Mouse (Mus musculus): ENCODE measurements around the gene Cdc42ep1. TPM values are rescaled to one million over a fixed set of nuclear protein-coding genes. Genes with fewer than 3 reads are reported as not detected.
A peak's percentile ranks its signal among the peaks of the same experiment; 100 is the strongest.

The Cdc42ep1 gene
- 6.4 and 9.0 TPM in 2 replicates for polyA plus RNA-seq (2014; fragmentation: Nextera tagmentation; extraction: Ambion mirVana)

DNA sequence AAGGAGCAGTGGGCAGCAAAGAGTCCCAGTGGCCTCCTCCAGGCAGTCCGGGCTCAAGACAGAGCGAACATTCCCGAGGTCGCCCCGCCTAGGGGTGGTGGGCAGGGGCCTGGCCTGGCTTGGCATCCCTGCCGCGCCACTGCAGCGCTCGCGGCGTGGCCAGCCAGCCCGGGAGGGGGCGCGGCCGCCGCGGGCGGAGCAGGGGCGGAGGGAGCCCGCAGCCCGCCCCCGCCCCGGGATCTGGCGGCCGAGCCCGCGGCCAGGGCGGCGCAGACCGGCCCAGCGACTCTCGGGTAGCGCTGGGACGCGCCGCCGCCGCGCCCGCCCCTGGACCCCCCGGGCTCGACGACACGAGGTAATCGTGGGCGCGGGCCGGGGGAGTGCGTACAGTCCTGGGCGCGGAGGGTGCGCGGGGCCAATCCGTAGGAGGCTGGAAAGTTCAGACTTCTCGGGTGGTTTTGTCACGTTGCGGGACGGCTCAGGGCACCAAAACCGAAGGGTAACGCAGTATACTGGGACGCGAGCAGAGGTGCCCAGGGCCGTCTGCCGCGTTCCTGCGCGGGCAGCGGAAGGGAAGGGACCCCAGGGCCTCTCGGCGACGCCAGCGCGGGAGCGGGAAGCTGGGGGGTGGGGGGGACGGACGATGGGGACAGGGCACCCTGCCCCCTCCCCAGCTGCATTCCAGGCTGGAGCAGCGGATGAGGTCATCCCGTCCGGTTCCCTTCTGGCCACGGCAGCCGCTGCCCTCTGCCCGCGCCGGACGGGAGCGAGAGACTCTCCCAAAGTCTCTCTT, at the start of gene Cdc42ep1:
Gene Cdc42ep1 (plus strand): TSS at position 254 of the 793 bp plus-strand sequence.
- no peaks in the 10 kb centered on the region for H3K36me3 ChIP-seq (ENCODE audit: control insufficient read depth, insufficient read depth, low read length)
- WGBS = 0% methylated on average over 66 of the region's 86 CpGs
- peak within 1 kb of the TSS; percentile 85 for H3K4me2 ChIP-seq
- H3K9ac ChIP-seq (ENCODE audit: low read length) = peak within 1 kb of the TSS; percentile 66
- DNase-seq (ENCODE audit: low spot score, missing footprints) (peak; percentile 96), ATAC-seq (ENCODE audit: low FRiP score) (peak; percentile 47; the same call in 1 of the 2 replicates)
- peaks cover 21% of the 10 kb centered on the region for H3K4me1 ChIP-seq (ENCODE audit: control insufficient read depth, insufficient read depth, low read length)
- H3K27me3 ChIP-seq (ENCODE audit: control insufficient read depth, insufficient read depth, low read length) = peaks cover 31% of the 10 kb centered on the region
- H3K9me3 ChIP-seq (ENCODE audit: control insufficient read depth, low read length) = no peaks in the 10 kb centered on the region
- peak within 1 kb of the TSS; percentile 44 for H3K4me3 ChIP-seq (ENCODE audit: low read depth, low read length)
- H3K27ac ChIP-seq (ENCODE audit: low read depth, low read length) = peak within 1 kb of the TSS; percentile 20; the same call in 1 of the 2 replicates

- ATAC-seq (ENCODE audit: low FRiP score) (no peak), DNase-seq (ENCODE audit: low spot score, missing footprints) (no peak)
- Histone ChIP-seq H3K27me3 (ENCODE audit: control insufficient read depth, insufficient read depth, low read length) (peaks cover 7% of the 10 kb centered on the region), H3K27ac (ENCODE audit: low read depth, low read length) (no peak overlapping the region), H3K4me1 (ENCODE audit: control insufficient read depth, insufficient read depth, low read length) (peaks cover 11% of the 10 kb centered on the region), H3K4me3 (ENCODE audit: low read depth, low read length) (no peak overlapping the region), H3K4me2 (no peak overlapping the region), H3K36me3 (ENCODE audit: control insufficient read depth, insufficient read depth, low read length) (no peaks in the 10 kb centered on the region), H3K9ac (ENCODE audit: low read length) (0 out of 2 replicates have a peak overlapping the region, but pooled peaks have one; percentile 24), H3K9me3 (ENCODE audit: control insufficient read depth, low read length) (no peaks in the 10 kb centered on the region)
- WGBS = 48% methylated on average over 25 of the region's 25 CpGs
These were observed 46.0 kb upstream of the Cdc42ep1 start for GRCm38 (mm10) chr15:78796196-78797059.

DNA sequence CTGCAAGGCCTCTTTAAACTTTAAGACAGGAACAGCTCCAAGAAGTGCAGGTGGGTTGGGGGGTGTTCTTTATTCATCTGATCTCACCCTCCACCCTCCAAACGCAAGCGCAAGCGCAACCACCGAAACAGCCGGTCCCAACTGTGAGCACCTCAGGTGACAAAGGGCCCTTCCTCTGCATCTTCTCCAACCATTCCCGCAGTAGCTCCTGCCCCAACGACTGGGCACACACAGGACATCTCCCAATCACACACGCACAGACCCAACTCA, 45.4 kb upstream of the Cdc42ep1 start:
- no peak overlapping the region for H3K9ac ChIP-seq (ENCODE audit: low read length)
- H3K27me3 ChIP-seq (ENCODE audit: control insufficient read depth, insufficient read depth, low read length) = peaks cover 12% of the 10 kb centered on the region
- H3K4me1 ChIP-seq (ENCODE audit: control insufficient read depth, insufficient read depth, low read length) = peaks cover 12% of the 10 kb centered on the region
- DNase-seq (ENCODE audit: low spot score, missing footprints) (no peak), ATAC-seq (ENCODE audit: low FRiP score) (no peak)
- H3K9me3 ChIP-seq (ENCODE audit: control insufficient read depth, low read length) = no peaks in the 10 kb centered on the region
- WGBS = 96% methylated on average over 8 of the region's 8 CpGs
- H3K36me3 ChIP-seq (ENCODE audit: control insufficient read depth, insufficient read depth, low read length) = no peaks in the 10 kb centered on the region
- H3K4me3 ChIP-seq (ENCODE audit: low read depth, low read length) = no peak overlapping the region
- no peak overlapping the region for H3K4me2 ChIP-seq
- H3K27ac ChIP-seq (ENCODE audit: low read depth, low read length) = no peak overlapping the region

DNA sequence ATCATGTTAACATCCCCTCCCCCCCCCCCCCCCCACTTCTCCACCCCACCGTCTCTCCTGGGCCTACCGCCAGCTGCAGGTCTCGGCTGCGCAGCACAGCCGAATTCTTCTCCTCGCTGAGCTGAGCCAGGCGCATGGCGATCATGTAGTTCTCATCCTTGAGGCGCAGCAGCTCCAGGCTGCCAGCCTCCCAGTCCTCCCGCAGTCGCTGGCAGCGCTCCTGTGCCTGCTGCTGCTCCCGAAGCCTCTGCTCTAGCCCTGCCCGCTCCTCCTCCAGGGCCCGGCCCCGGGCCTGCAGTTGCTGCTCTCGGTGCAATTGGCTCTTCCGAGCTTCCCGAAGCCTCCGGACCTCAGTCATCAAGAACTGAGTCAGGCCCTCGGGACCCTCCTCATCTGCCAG, 43.4 kb upstream of the Cdc42ep1 start:
- peaks cover 25% of the 10 kb centered on the region for H3K27me3 ChIP-seq (ENCODE audit: control insufficient read depth, insufficient read depth, low read length)
- no peak overlapping the region for H3K9ac ChIP-seq (ENCODE audit: low read length)
- H3K36me3 ChIP-seq (ENCODE audit: control insufficient read depth, insufficient read depth, low read length) = no peaks in the 10 kb centered on the region
- no peak overlapping the region for H3K27ac ChIP-seq (ENCODE audit: low read depth, low read length)
- no peak overlapping the region for H3K4me2 ChIP-seq
- peaks cover 27% of the 10 kb centered on the region for H3K4me1 ChIP-seq (ENCODE audit: control insufficient read depth, insufficient read depth, low read length)
- peak; percentile 86 for DNase-seq (ENCODE audit: low spot score, missing footprints)
- WGBS = 49% methylated on average over 21 of the region's 21 CpGs
- ATAC-seq (ENCODE audit: low FRiP score) = no peak
- no peak overlapping the region for H3K4me3 ChIP-seq (ENCODE audit: low read depth, low read length)
- no peaks in the 10 kb centered on the region for H3K9me3 ChIP-seq (ENCODE audit: control insufficient read depth, low read length)

DNA sequence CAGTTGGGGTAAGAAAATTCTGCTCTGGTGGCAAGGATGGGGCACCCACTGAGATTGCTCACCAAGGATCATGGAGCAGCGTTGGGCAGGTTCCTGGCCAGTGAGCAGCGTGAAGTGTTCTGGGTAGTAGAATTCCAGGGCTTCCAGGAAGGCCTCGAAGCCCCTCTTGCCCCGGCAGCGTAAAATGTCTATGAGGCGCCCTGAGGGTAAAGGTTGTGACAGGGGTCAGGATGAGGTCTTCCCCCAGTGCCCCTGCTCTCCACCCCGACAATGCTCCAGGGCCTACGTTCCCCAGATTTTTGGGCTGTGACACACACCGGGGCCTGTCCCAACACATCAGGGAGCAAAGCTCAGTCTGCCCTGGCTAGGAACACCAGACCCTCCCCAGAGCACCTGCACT, 40.9 kb upstream of the Cdc42ep1 start:
- Histone ChIP-seq H3K9me3 (ENCODE audit: control insufficient read depth, low read length) (no peaks in the 10 kb centered on the region), H3K27ac (ENCODE audit: low read depth, low read length) (no peak overlapping the region), H3K9ac (ENCODE audit: low read length) (no peak overlapping the region), H3K4me2 (no peak overlapping the region), H3K4me3 (ENCODE audit: low read depth, low read length) (no peak overlapping the region), H3K4me1 (ENCODE audit: control insufficient read depth, insufficient read depth, low read length) (peaks cover 21% of the 10 kb centered on the region), H3K27me3 (ENCODE audit: control insufficient read depth, insufficient read depth, low read length) (peaks cover 35% of the 10 kb centered on the region), H3K36me3 (ENCODE audit: control insufficient read depth, insufficient read depth, low read length) (no peaks in the 10 kb centered on the region)
- no peak for DNase-seq (ENCODE audit: low spot score, missing footprints)
- 77% methylated on average over 9 of the region's 9 CpGs for WGBS
- no peak for ATAC-seq (ENCODE audit: low FRiP score)

DNA sequence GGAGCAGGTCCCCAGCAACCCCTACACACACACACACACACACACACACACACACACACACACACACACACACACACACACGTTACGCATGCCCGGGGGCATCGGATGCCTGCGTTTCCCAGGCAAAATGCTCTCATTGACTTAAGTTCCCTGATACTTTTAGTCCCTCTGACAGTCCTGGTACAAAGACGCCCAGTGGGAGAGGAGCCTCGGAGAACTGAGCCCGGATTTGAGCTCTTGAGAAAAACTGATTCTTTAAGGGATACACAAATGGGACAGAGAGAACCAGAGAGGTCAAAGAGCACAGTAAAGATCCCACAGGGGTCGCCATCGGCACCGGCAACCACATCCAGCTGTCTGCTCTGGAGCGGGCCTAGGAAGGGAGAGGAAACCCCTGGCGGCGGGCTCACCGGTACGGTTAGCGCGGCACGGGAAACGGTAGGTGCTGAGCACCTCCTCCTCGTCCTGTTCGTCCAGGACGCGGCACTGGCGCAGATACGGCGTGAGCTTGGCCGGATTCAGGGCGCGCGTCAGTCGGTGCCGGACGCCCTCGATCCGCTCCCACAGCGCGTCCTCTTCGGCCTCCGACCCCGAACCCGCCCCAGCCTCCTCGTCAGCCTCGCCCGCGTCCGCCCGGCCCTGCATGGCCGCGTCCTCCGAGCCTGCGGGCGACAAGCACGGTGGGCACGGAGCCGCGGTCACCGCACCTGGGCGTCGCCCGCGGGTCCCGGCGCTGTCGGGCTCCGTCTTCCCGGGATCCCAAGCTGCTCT, 40.3 kb upstream of the Cdc42ep1 start:
- Histone ChIP-seq H3K27ac (ENCODE audit: low read depth, low read length) (no peak overlapping the region), H3K9ac (ENCODE audit: low read length) (peak overlapping the region; percentile 57), H3K4me3 (ENCODE audit: low read depth, low read length) (peak overlapping the region; percentile 48), H3K4me1 (ENCODE audit: control insufficient read depth, insufficient read depth, low read length) (peaks cover 20% of the 10 kb centered on the region), H3K27me3 (ENCODE audit: control insufficient read depth, insufficient read depth, low read length) (peaks cover 35% of the 10 kb centered on the region), H3K4me2 (peak overlapping the region; percentile 74), H3K9me3 (ENCODE audit: control insufficient read depth, low read length) (no peaks in the 10 kb centered on the region), H3K36me3 (ENCODE audit: control insufficient read depth, insufficient read depth, low read length) (no peaks in the 10 kb centered on the region)
- ATAC-seq (ENCODE audit: low FRiP score) = 0 out of 2 replicates have a peak, but pooled peaks have one; percentile 18
- peak; percentile 91 for DNase-seq (ENCODE audit: low spot score, missing footprints)
- WGBS = 4% methylated on average over 63 of the region's 67 CpGs

- DNase-seq (ENCODE audit: low spot score, missing footprints) (peak; percentile 89), ATAC-seq (ENCODE audit: low FRiP score) (peak; percentile 64)
- H3K4me3 ChIP-seq (ENCODE audit: low read depth, low read length) = peak within 1 kb of the TSS; percentile 48
- peak within 1 kb of the TSS; percentile 57 for H3K9ac ChIP-seq (ENCODE audit: low read length)
- H3K9me3 ChIP-seq (ENCODE audit: control insufficient read depth, low read length) = no peaks in the 10 kb centered on the region
- WGBS = 1% methylated on average over 56 of the region's 70 CpGs
- H3K27ac ChIP-seq (ENCODE audit: low read depth, low read length) = no peak within 1 kb of the TSS
- H3K27me3 ChIP-seq (ENCODE audit: control insufficient read depth, insufficient read depth, low read length) = peaks cover 35% of the 10 kb centered on the region
- H3K4me2 ChIP-seq = peak within 1 kb of the TSS; percentile 74
- H3K36me3 ChIP-seq (ENCODE audit: control insufficient read depth, insufficient read depth, low read length) = no peaks in the 10 kb centered on the region
- peaks cover 20% of the 10 kb centered on the region for H3K4me1 ChIP-seq (ENCODE audit: control insufficient read depth, insufficient read depth, low read length)
These were observed 39.5 kb upstream of the Cdc42ep1 start, which contains the start of gene Card10 for GRCm38 (mm10) chr15:78802776-78803391. Card10 (minus strand) TSS chr15:78803042.

- peak; percentile 49; the same call in 1 of the 2 replicates for ATAC-seq (ENCODE audit: low FRiP score)
- H3K4me2 ChIP-seq = no peak overlapping the region
- H3K27ac ChIP-seq (ENCODE audit: low read depth, low read length) = no peak overlapping the region
These were observed 38.9 kb upstream of the Cdc42ep1 start for GRCm38 (mm10) chr15:78803499-78803900.

More at GRCm38 (mm10) chr15:78803499-78803900, 38.9 kb upstream of the Cdc42ep1 start:
- H3K9ac ChIP-seq (ENCODE audit: low read length) = no peak overlapping the region
- no peaks in the 10 kb centered on the region for H3K36me3 ChIP-seq (ENCODE audit: control insufficient read depth, insufficient read depth, low read length)
- peak; percentile 96 for DNase-seq (ENCODE audit: low spot score, missing footprints)
- H3K4me3 ChIP-seq (ENCODE audit: low read depth, low read length) = no peak overlapping the region
- peaks cover 20% of the 10 kb centered on the region for H3K4me1 ChIP-seq (ENCODE audit: control insufficient read depth, insufficient read depth, low read length)
- H3K27me3 ChIP-seq (ENCODE audit: control insufficient read depth, insufficient read depth, low read length) = peaks cover 35% of the 10 kb centered on the region
- WGBS = 2% methylated on average over 8 of the region's 8 CpGs
- no peaks in the 10 kb centered on the region for H3K9me3 ChIP-seq (ENCODE audit: control insufficient read depth, low read length)

Data from midbrain, embryonic 11.5 days (tissue).